ENCODE assay signal across 8 mouse cellular contexts in the genomic region with DNA sequence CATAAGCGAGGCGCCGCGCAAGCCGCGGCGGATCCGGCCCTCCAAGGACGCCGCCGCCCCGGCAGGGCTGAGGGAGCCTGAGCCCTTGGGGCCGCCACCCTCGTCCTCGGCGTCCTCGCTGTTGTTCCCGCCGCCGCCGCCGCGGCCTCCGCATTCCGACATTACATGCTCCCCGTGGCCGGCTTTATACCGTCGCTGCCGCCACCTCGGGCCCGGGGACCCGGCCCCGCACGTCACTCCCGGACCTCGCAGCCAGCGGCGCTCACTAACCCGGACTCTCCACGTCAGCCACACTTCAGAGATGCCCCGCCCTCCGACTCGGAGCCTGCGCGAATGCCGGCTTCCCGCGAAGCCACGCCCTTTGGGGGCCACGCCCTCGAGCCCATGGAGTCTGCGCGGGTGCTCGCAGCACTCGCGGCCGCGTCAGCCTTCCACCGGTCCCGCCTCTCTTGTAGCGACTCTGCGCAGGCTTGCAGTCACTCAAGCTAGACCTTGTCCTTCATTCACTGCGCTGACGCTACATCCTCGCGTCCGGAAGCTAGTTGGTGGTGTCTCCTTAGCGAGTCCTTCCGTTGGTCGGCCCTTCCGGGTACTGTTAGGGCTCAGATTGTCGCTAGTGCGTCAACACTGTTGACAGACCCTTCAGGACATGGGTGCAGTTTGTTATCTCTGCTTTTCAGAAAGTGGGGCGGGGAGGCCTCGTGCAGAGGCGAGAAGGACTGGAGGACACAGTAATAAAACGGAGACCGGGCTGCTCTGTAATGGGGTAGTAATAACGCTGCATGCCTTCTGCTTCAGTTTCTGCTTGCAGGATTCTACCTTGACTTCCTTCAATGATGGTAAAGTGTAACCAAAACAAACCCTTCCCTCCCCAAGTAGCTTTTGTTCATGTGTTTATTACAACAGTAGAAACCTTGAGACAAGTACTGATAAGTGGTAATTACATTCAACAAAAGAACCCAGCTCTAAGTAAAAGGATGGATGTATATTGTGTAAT. TPM values are rescaled to one million over a fixed set of nuclear protein-coding genes. Genes with fewer than 3 reads are reported as not detected.
DNase-seq lines count a peak whose midpoint lies in the region; ATAC-seq lines count a peak whose summit lies in the region.

A gene (minus strand): TSS at position 303 of the 997 bp plus-strand sequence.

- WGBS in hindbrain, embryonic 14.5 days: under 1% methylated on average over 67 of the region's 80 CpGs

- peak; percentile 96 for DNase-seq in R1 (ENCODE audit: low read depth, low spot score)
- DNase-seq in cerebellum, postnatal 25 days: peak; percentile 99 to 100
- peak; percentile 96 to 98 for DNase-seq in frontal cortex, postnatal 25 days (ENCODE audit: low spot score in 2 of 2)
- peak; percentile 99 for DNase-seq in hindbrain, embryonic 14.5 days (ENCODE audit: low spot score)
- peak; percentile 99 to 100 for DNase-seq in layer of hippocampus, postnatal 36 days
- peak; percentile 100 for DNase-seq in lung, postnatal 36 days
- DNase-seq in retina, postnatal 1 day: peak; percentile 98
- DNase-seq in urinary bladder, adult 18-20 months (ENCODE audit: low spot score in 2 of 2): peak; percentile 99

- H3K36me3 ChIP-seq in hindbrain, embryonic 14.5 days (replicated peaks; ENCODE audit: control insufficient read depth, insufficient read depth): peaks cover 32% of the 10 kb centered on the region

- peak within 1 kb of the TSS; percentile 82 for H3K9ac ChIP-seq in hindbrain, embryonic 14.5 days

- H3K27me3 ChIP-seq in hindbrain, embryonic 14.5 days (ENCODE audit: control insufficient read depth, insufficient read depth, low read length): no peaks in the 10 kb centered on the region

- no peaks in the 10 kb centered on the region for H3K9me3 ChIP-seq in hindbrain, embryonic 14.5 days (ENCODE audit: control insufficient read depth, low read length)

- H3K4me3 ChIP-seq in hindbrain, embryonic 14.5 days (replicated peaks; ENCODE audit: low read length): peak within 1 kb of the TSS; percentile 72

- H3K4me2 ChIP-seq in hindbrain, embryonic 14.5 days (replicated peaks): peak within 1 kb of the TSS; percentile 71

- H3K27ac ChIP-seq in hindbrain, embryonic 14.5 days: peak within 1 kb of the TSS; percentile 92

- peaks cover 27% of the 10 kb centered on the region for H3K4me1 ChIP-seq in hindbrain, embryonic 14.5 days (replicated peaks; ENCODE audit: control insufficient read depth, insufficient read depth, low read length)

- ATAC-seq in hindbrain, embryonic 14.5 days (ENCODE audit: low FRiP score): peak; percentile 100

RNA-seq across cellular contexts. Expression of the gene that starts here (rescaled TPM):
- polyA plus RNA-seq in hindbrain, embryonic 14.5 days (2014; fragmentation: Nextera tagmentation; extraction: Ambion mirVana): 29.9 and 32.6 TPM in 2 replicates
- 10 to 100 TPM; 30.8 to 36.6 TPM for total RNA-seq in layer of hippocampus, postnatal 36 days (2021)

Comparison
In these comparisons a context has a peak if more than half of its experiments do, and no peak if none do; other contexts are left out.
1. Peak in every context shown above with its lines: DNase-seq, ATAC-seq, H3K4me3 ChIP-seq and H3K27ac ChIP-seq.